In the genomic region with DNA sequence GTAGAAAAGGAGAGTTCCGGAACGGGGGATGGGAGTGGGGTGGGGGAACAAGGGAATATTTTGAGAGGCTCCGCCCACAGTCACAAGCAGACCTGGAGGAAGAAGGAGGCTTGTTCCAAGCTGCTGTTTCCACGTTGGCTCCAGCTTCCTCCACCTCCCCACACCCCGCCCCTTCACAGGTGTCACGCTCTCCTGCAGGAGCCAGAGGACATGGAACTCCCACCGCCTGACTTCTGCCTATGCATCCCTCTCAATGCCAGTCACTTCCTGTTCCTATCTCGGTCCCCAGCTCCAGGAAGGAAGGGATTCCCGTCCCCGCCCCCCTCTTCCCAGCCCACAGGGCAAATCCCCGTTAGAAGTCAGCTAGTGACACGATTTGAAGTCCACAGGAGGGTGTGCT, we compare ENCODE assay signal across 18 mouse cellular contexts. TPM values are rescaled to one million over a fixed set of nuclear protein-coding genes. Genes with fewer than 3 reads are reported as not detected.
A peak's percentile ranks its signal among the peaks of the same experiment; 100 is the strongest.
DNase-seq lines count a peak whose midpoint lies in the region; ATAC-seq and TF ChIP-seq lines count a peak whose summit lies in the region.
"Had no signal": no experiment of that assay in that cellular context is flagged by ENCODE, and none has a peak within 500 bp of the region (broad histone marks: within the 10 kb centered on the region; RNA-seq: fewer than 3 reads in every experiment).

No protein-coding gene starts in this region.

- H3K4me1 ChIP-seq in heart, embryonic 16.5 days (ENCODE audit: control insufficient read depth, insufficient read depth, low read length), result no peaks in the 10 kb centered on the region
- peaks cover 18% of the 10 kb centered on the region for H3K4me1 ChIP-seq in lung, embryonic 15.5 days
- H3K4me1 ChIP-seq in lung, adult 2 months (ENCODE audit: control insufficient read depth, insufficient read depth, low read length), result no peaks in the 10 kb centered on the region
- peaks cover 24% of the 10 kb centered on the region for H3K4me1 ChIP-seq in intestine, embryonic 16.5 days (ENCODE audit: control insufficient read depth, insufficient read depth, low read length)
- H3K4me1 ChIP-seq in stomach, postnatal 0 days (replicated peaks; ENCODE audit: control insufficient read depth, insufficient read depth), result no peaks in the 10 kb centered on the region

- no peak for ATAC-seq in heart, embryonic 16.5 days (replicated peaks; ENCODE audit: extremely low read depth, insufficient read depth, low FRiP score)
- no peak for ATAC-seq in lung, embryonic 15.5 days (ENCODE audit: borderline replicate concordance, extremely low read depth, low FRiP score, low TSS enrichment)
- no peak for ATAC-seq in intestine, embryonic 16.5 days
- no peak for ATAC-seq in stomach, postnatal 0 days (ENCODE audit: low FRiP score, low TSS enrichment)
- no peak for ATAC-seq in megakaryocyte progenitor cell, adult 5-6 weeks (replicated peaks; ENCODE audit: poor library complexity)
- ATAC-seq: forebrain, embryonic 13.5 days; Patski had no signal

- no peak for TF ChIP-seq CTCF in lung, adult 2 months (IDR thresholded peaks at IDR 0.05; ENCODE audit: insufficient read depth, low read length)
- no peak for TF ChIP-seq CTCF in stomach, postnatal 0 days (IDR thresholded peaks at IDR 0.05; ENCODE audit: low read depth)
- no peak for TF ChIP-seq CTCF in layer of hippocampus, adult 2 months (conservative IDR thresholded peaks at IDR 0.05)

- no peak for DNase-seq in heart, adult 18-20 months
- DNase-seq in lung, adult 2 months, result no peak
- DNase-seq in stomach, postnatal 0 days (ENCODE audit: low spot score), result peak; percentile 57
- no peak for DNase-seq in layer of hippocampus, adult 2 months (ENCODE audit: low spot score in 2 of 2)
- DNase-seq: adrenal gland, postnatal 10 days; heart, postnatal 14 days; kidney, adult 11 months had no signal

- TF ChIP-seq EP300 in stomach, postnatal 0 days (optimal IDR thresholded peaks at IDR 0.05), result no peak

- peaks cover 32% of the 10 kb centered on the region for H3K27me3 ChIP-seq in heart, embryonic 16.5 days (ENCODE audit: control insufficient read depth, insufficient read depth, low read length)
- no peaks in the 10 kb centered on the region for H3K27me3 ChIP-seq in lung, embryonic 15.5 days
- H3K27me3 ChIP-seq in intestine, embryonic 16.5 days (replicated peaks; ENCODE audit: control insufficient read depth, insufficient read depth, low read length), result no peaks in the 10 kb centered on the region
- no peaks in the 10 kb centered on the region for H3K27me3 ChIP-seq in stomach, postnatal 0 days (ENCODE audit: control insufficient read depth, insufficient read depth, low read length)

- WGBS in heart, embryonic 16.5 days, result 17% methylated on average over 12 of the region's 12 CpGs
- WGBS in lung, embryonic 15.5 days, result 10% methylated on average over 12 of the region's 12 CpGs
- WGBS in lung, adult 2 months, result 19% methylated on average over 12 of the region's 12 CpGs
- 21% methylated on average over 12 of the region's 12 CpGs for WGBS in intestine, embryonic 16.5 days
- 13% methylated on average over 12 of the region's 12 CpGs for WGBS in stomach, postnatal 0 days

- no peaks in the 10 kb centered on the region for H3K36me3 ChIP-seq in heart, embryonic 16.5 days (ENCODE audit: control insufficient read depth, insufficient read depth)
- no peaks in the 10 kb centered on the region for H3K36me3 ChIP-seq in lung, embryonic 15.5 days
- no peaks in the 10 kb centered on the region for H3K36me3 ChIP-seq in intestine, embryonic 16.5 days (ENCODE audit: control insufficient read depth, insufficient read depth, low read length)
- H3K36me3 ChIP-seq in stomach, postnatal 0 days (ENCODE audit: control insufficient read depth, insufficient read depth, low read length), result no peaks in the 10 kb centered on the region

- H3K9ac ChIP-seq in heart, embryonic 16.5 days (ENCODE audit: low read length), result no peak overlapping the region
- no peak overlapping the region for H3K9ac ChIP-seq in lung, embryonic 15.5 days
- no peak overlapping the region for H3K9ac ChIP-seq in intestine, embryonic 16.5 days (ENCODE audit: low read depth, low read length)
- H3K9ac ChIP-seq in stomach, postnatal 0 days (ENCODE audit: low read length), result no peak overlapping the region; the same call in 1 of the 2 replicates
- H3K9ac ChIP-seq: forebrain, embryonic 13.5 days had no signal

- H3K9me3 ChIP-seq in heart, embryonic 16.5 days (replicated peaks; ENCODE audit: control insufficient read depth, low read length), result no peaks in the 10 kb centered on the region
- no peaks in the 10 kb centered on the region for H3K9me3 ChIP-seq in lung, embryonic 15.5 days
- no peaks in the 10 kb centered on the region for H3K9me3 ChIP-seq in intestine, embryonic 16.5 days (ENCODE audit: control insufficient read depth, low read length)
- H3K9me3 ChIP-seq in stomach, postnatal 0 days (ENCODE audit: control insufficient read depth, low read length), result no peaks in the 10 kb centered on the region
- H3K9me3 ChIP-seq: forebrain, embryonic 13.5 days had no signal

- peak overlapping the region; percentile 13; the same call in 1 of the 2 replicates for H3K4me2 ChIP-seq in heart, embryonic 16.5 days (ENCODE audit: low read depth, low read length)
- peak overlapping the region; percentile 42 for H3K4me2 ChIP-seq in lung, embryonic 15.5 days
- H3K4me2 ChIP-seq in intestine, embryonic 16.5 days (ENCODE audit: low read depth, low read length), result peak overlapping the region; percentile 14
- H3K4me2 ChIP-seq in stomach, postnatal 0 days (replicated peaks; ENCODE audit: low read depth), result peak overlapping the region; percentile 25; the same call in 1 of the 2 replicates
- H3K4me2 ChIP-seq: forebrain, embryonic 13.5 days; liver, embryonic 11.5 days; midbrain, embryonic 11.5 days had no signal

- H3K27ac ChIP-seq in heart, embryonic 16.5 days (ENCODE audit: low read length), result no peak overlapping the region
- H3K27ac ChIP-seq in lung, embryonic 15.5 days, result no peak overlapping the region
- peak overlapping the region; percentile 14; the same call in 1 of the 2 replicates for H3K27ac ChIP-seq in intestine, embryonic 16.5 days (ENCODE audit: low read length)
- H3K27ac ChIP-seq in stomach, postnatal 0 days (replicated peaks), result no peak overlapping the region
- no peak overlapping the region for H3K27ac ChIP-seq in layer of hippocampus, adult 2 months
- H3K27ac ChIP-seq: forebrain, embryonic 13.5 days had no signal

- no peak for TF ChIP-seq POLR2A in lung, adult 2 months (IDR thresholded peaks at IDR 0.05; ENCODE audit: borderline replicate concordance, extremely low read depth, low read depth, low read length)

- H3K4me3 ChIP-seq in heart, embryonic 16.5 days (ENCODE audit: low read length), result no peak overlapping the region
- H3K4me3 ChIP-seq in lung, embryonic 15.5 days, result no peak overlapping the region
- no peak overlapping the region for H3K4me3 ChIP-seq in lung, adult 2 months (replicated peaks; ENCODE audit: extremely low read depth, low read depth, low read length)
- H3K4me3 ChIP-seq in intestine, embryonic 16.5 days (ENCODE audit: low read length), result 0 out of 2 replicates have a peak overlapping the region, but pooled peaks have one; percentile 1
- no peak overlapping the region for H3K4me3 ChIP-seq in stomach, postnatal 0 days (ENCODE audit: low read depth, low read length)
- H3K4me3 ChIP-seq in layer of hippocampus, adult 2 months, result no peak overlapping the region
- H3K4me3 ChIP-seq: forebrain, embryonic 13.5 days had no signal

RNA-seq across cellular contexts. Expression of a gene that starts 12.5 kb away (rescaled TPM):
- polyA plus RNA-seq in heart, embryonic 16.5 days (2015; fragmentation: Nextera tagmentation; extraction: Ambion mirVana), result 0.67 and 1.0 TPM in 2 replicates
- total RNA-seq in heart, adult 18-20 months (2021), result 1 to 10 TPM in 1 of 2 experiments, under 1 TPM in 1; 0.25 to 1.0 TPM
- polyA plus RNA-seq in lung, embryonic 15.5 days (2015; fragmentation: Nextera tagmentation; extraction: Ambion mirVana), result 4.8 and 5.4 TPM in 2 replicates
- polyA plus RNA-seq in lung, adult 2 months (2012; rRNA removed), result 4.4 and 6.7 TPM in 2 replicates
- 10.3 and 11.1 TPM in 2 replicates for polyA plus RNA-seq in intestine, embryonic 16.5 days (2015; fragmentation: Nextera tagmentation; extraction: Ambion mirVana)
- polyA plus RNA-seq in stomach, postnatal 0 days (2015; fragmentation: Nextera tagmentation; extraction: Ambion mirVana), result 3.2 and 4.2 TPM in 2 replicates
- total RNA-seq in megakaryocyte progenitor cell, adult 5-6 weeks (2015), result 0.67 TPM in 1 of 2 replicates, not detected in the other
- total RNA-seq in megakaryocyte progenitor cell, adult 5-6 weeks (2017), result not detected in 2 replicates
- 10 to 100 TPM; 80.3 to 85.4 TPM for total RNA-seq in layer of hippocampus, adult 2 months (2021)

RNA-seq across cellular contexts. Expression of a gene that starts 59.1 kb away (rescaled TPM):
- polyA plus RNA-seq in heart, embryonic 16.5 days (2015; fragmentation: Nextera tagmentation; extraction: Ambion mirVana), result not detected in 2 replicates
- total RNA-seq in heart, adult 18-20 months (2021), result not detected
- polyA plus RNA-seq in lung, embryonic 15.5 days (2015; fragmentation: Nextera tagmentation; extraction: Ambion mirVana), result not detected in 2 replicates
- polyA plus RNA-seq in lung, adult 2 months (2012; rRNA removed), result not detected in 2 replicates
- not detected in 2 replicates for polyA plus RNA-seq in intestine, embryonic 16.5 days (2015; fragmentation: Nextera tagmentation; extraction: Ambion mirVana)
- not detected in 2 replicates for polyA plus RNA-seq in stomach, postnatal 0 days (2015; fragmentation: Nextera tagmentation; extraction: Ambion mirVana)
- not detected in 2 replicates for total RNA-seq in megakaryocyte progenitor cell, adult 5-6 weeks (2015)
- total RNA-seq in megakaryocyte progenitor cell, adult 5-6 weeks (2017), result not detected in 2 replicates
- not detected for total RNA-seq in layer of hippocampus, adult 2 months (2021)
- total RNA-seq: adrenal gland, postnatal 10 days; gastrocnemius, adult 8-10 months; heart, postnatal 14 days; layer of hippocampus, postnatal 14 days had no signal
- polyA plus RNA-seq: embryonic facial prominence, embryonic 11.5 days; forebrain, embryonic 13.5 days; liver, embryonic 11.5 days; midbrain, embryonic 11.5 days; Patski had no signal
